Mouse (Mus musculus) kidney, postnatal 0 days (tissue): ENCODE measurements at regions not wholly inside any gene's neighbourhood (a gene's known extent, or its start where the extent isn't known, plus 50 kb on each side); places are given as distances from the start of the nearest gene placed in this dataset.
"Not testable (repeated sequence)": the region's sequence is repeated elsewhere in the genome, so short reads cannot be mapped to it uniquely, and the experiment has no call there.

Experiments
- ATAC-seq: fragments of 200-750 bp; cut with Nextera tagmentation; replicated peaks from 2 replicates; pipeline ENCODE4 v1.8.0; 2017; ENCODE audit warnings: low read depth, moderate number of reproducible peaks, moderate TSS enrichment, moderate library complexity; ENCODE audit not compliant: low FRiP score
- DNase-seq: peaks from one replicate; pipeline ENCODE4 v3.0.0-alpha.2; 2016; ENCODE audit warnings: low spot score
- H3K27ac ChIP-seq: fragments of 300-500 bp; sonication (generic); 2 replicates; pipeline ENCODE4 v1.5.1; 2014; ENCODE audit warnings: mild to moderate bottlenecking
- H3K27me3 ChIP-seq: fragments of 300-500 bp; sonication (generic); 2 replicates; pipeline ENCODE4 v1.6.1; 2014; ENCODE audit warnings: low read length, mixed read lengths; ENCODE audit not compliant: insufficient read depth
- H3K36me3 ChIP-seq: fragments of 300-500 bp; sonication (generic); 2 replicates; pipeline ENCODE4 v1.6.1; 2014; ENCODE audit warnings: low read length, mixed read lengths; ENCODE audit not compliant: insufficient read depth
- H3K4me1 ChIP-seq: fragments of 300-500 bp; sonication (generic); replicated peaks from 2 replicates; pipeline ENCODE4 v1.6.1; 2014; ENCODE audit warnings: antibody characterized with exemption, low read length, mixed read lengths; ENCODE audit not compliant: insufficient read depth
- H3K4me2 ChIP-seq: fragments of 300-500 bp; sonication (generic); 2 replicates; pipeline ENCODE4 v1.6.1; 2014; ENCODE audit warnings: mild to moderate bottlenecking, low read length, moderate library complexity, mixed read lengths
- H3K4me3 ChIP-seq: fragments of 300-500 bp; sonication (generic); replicated peaks from 2 replicates; pipeline ENCODE4 v1.5.1; 2014; ENCODE audit warnings: low read depth, low read length
- H3K9ac ChIP-seq: fragments of 300-500 bp; sonication (generic); 2 replicates; pipeline ENCODE4 v1.6.1; 2014; ENCODE audit warnings: low read depth, low read length
- H3K9me3 ChIP-seq: fragments of 300-500 bp; sonication (generic); replicated peaks from 2 replicates; pipeline ENCODE4 v1.6.1; 2016; ENCODE audit warnings: low read length, inconsistent platforms, mixed read lengths
- CTCF ChIP-seq: IDR thresholded peaks from 2 replicates; pipeline ENCODE4 v1.5.1; 2016; ENCODE audit warnings: antibody characterized with exemption, low read depth, mild to moderate bottlenecking, moderate library complexity
- WGBS: fragments of 180-500 bp; shearing (Covaris S2); extraction: QIAGEN DNeasy Blood & Tissue Kit; methylation state at CpG from one replicate; pipeline ENCODE4 v1.1.7; 2014; 5-methylcytosine and 5-hydroxymethylcytosine counted together

GRCm38 (mm10) chr17:29435345-29436006, 55.1 kb upstream of the Pim1 start:
- no peak for ATAC-seq
- no peak for DNase-seq
- TF ChIP-seq CTCF = no peak
- Histone ChIP-seq H3K36me3 (no peaks in the 10 kb centered on the region), H3K9me3 (no peaks in the 10 kb centered on the region), H3K9ac (no peak overlapping the region), H3K27me3 (no peaks in the 10 kb centered on the region), H3K4me3 (no peak overlapping the region), H3K4me2 (no peak overlapping the region), H3K27ac (no peak overlapping the region), H3K4me1 (peaks cover 15% of the 10 kb centered on the region)
- 96% methylated on average over 9 of the region's 9 CpGs for WGBS

GRCm38 (mm10) chr17:29436484-29436870, 54.1 kb upstream of the Pim1 start:
- not testable (repeated sequence) for H3K27me3 ChIP-seq, ATAC-seq, DNase-seq, H3K9me3 ChIP-seq, H3K36me3 ChIP-seq, H3K4me3 ChIP-seq
- peak overlapping the region; percentile 82 for H3K27ac ChIP-seq
- peak overlapping the region; percentile 38; the same call in 1 of the 2 replicates for H3K9ac ChIP-seq
- peak overlapping the region; percentile 54 for H3K4me2 ChIP-seq
- 71% methylated on average over 8 of the region's 9 CpGs for WGBS
- H3K4me1 ChIP-seq = peaks cover 17% of the 10 kb centered on the region

- Histone ChIP-seq H3K36me3 (no peaks in the 10 kb centered on the region), H3K9me3 (no peaks in the 10 kb centered on the region), H3K9ac (peak overlapping the region; percentile 38), H3K4me3 (peak overlapping the region; percentile 29), H3K4me2 (peak overlapping the region; percentile 54), H3K27me3 (no peaks in the 10 kb centered on the region), H3K4me1 (peaks cover 17% of the 10 kb centered on the region), H3K27ac (peak overlapping the region; percentile 82)
- ATAC-seq (peak; percentile 87), DNase-seq (peak; percentile 92)
- TF ChIP-seq CTCF = no peak
- WGBS = 1% methylated on average over 36 of the region's 36 CpGs
Observed at GRCm38 (mm10) chr17:29436871-29437534, 53.5 kb upstream of the Pim1 start.

- peak overlapping the region; percentile 29 for H3K4me3 ChIP-seq
- TF ChIP-seq CTCF = no peak
- peak overlapping the region; percentile 54 for H3K4me2 ChIP-seq
- no peaks in the 10 kb centered on the region for H3K9me3 ChIP-seq
- H3K36me3 ChIP-seq = no peaks in the 10 kb centered on the region
- H3K4me1 ChIP-seq = peaks cover 17% of the 10 kb centered on the region
- no peaks in the 10 kb centered on the region for H3K27me3 ChIP-seq
- no peak for DNase-seq
- peak overlapping the region; percentile 38 for H3K9ac ChIP-seq
- ATAC-seq = no peak
- 24% methylated on average over 16 of the region's 16 CpGs for WGBS
- H3K27ac ChIP-seq = peak overlapping the region; percentile 82
Observed at GRCm38 (mm10) chr17:29437535-29438324, 52.8 kb upstream of the Pim1 start.

- Histone ChIP-seq H3K4me1 (peaks cover 17% of the 10 kb centered on the region), H3K27me3 (no peaks in the 10 kb centered on the region), H3K9ac (no peak overlapping the region), H3K4me3 (no peak overlapping the region), H3K9me3 (no peaks in the 10 kb centered on the region), H3K36me3 (no peaks in the 10 kb centered on the region), H3K27ac (peak overlapping the region; percentile 82), H3K4me2 (peak overlapping the region; percentile 54; the same call in 1 of the 2 replicates)
- TF ChIP-seq CTCF = no peak
- 12% methylated on average over 17 of the region's 17 CpGs for WGBS
- ATAC-seq (0 out of 2 replicates have a peak, but pooled peaks have one; percentile 7), DNase-seq (peak; percentile 62)
Observed at GRCm38 (mm10) chr17:29438347-29439235, 52.0 kb upstream of the Pim1 start.

GRCm38 (mm10) chr17:29439992-29440391, 50.6 kb upstream of the Pim1 start:
- H3K27ac ChIP-seq = no peak overlapping the region
- no peak for DNase-seq
- H3K9ac ChIP-seq = no peak overlapping the region
- no peak overlapping the region for H3K4me2 ChIP-seq
- WGBS = 67% methylated on average over 4 of the region's 4 CpGs
- no peaks in the 10 kb centered on the region for H3K9me3 ChIP-seq
- ATAC-seq = no peak
- no peak overlapping the region for H3K4me3 ChIP-seq
- peaks cover 18% of the 10 kb centered on the region for H3K4me1 ChIP-seq
- TF ChIP-seq CTCF = no peak
- no peaks in the 10 kb centered on the region for H3K36me3 ChIP-seq
- no peaks in the 10 kb centered on the region for H3K27me3 ChIP-seq
